Mouse (Mus musculus): ENCODE data around the gene Taf10. TPM values are rescaled to one million over a fixed set of nuclear protein-coding genes. Genes with fewer than 3 reads are reported as not detected.
A peak's percentile ranks its signal among the peaks of the same experiment; 100 is the strongest.

Gene Taf10
- total RNA-seq (2014; rRNA removed) (84.6 and 86.5 TPM in 2 replicates), polyA plus RNA-seq (2015; fragmentation: Nextera tagmentation; extraction: Ambion mirVana) (99.9 and 108 TPM in 2 replicates)

- WGBS = 3% methylated on average over 67 of the region's 67 CpGs
- Histone ChIP-seq H3K4me3 (ENCODE audit: low read depth, low read length) (peak within 1 kb of the TSS; percentile 88), H3K27ac (ENCODE audit: low read depth, low read length) (peak within 1 kb of the TSS; percentile 76), H3K9ac (peak within 1 kb of the TSS; percentile 85), H3K36me3 (ENCODE audit: insufficient read depth) (peaks cover 43% of the 10 kb centered on the region), H3K27me3 (ENCODE audit: insufficient read depth, low read length) (no peaks in the 10 kb centered on the region), H3K9me3 (ENCODE audit: low read length) (no peaks in the 10 kb centered on the region), H3K4me2 (ENCODE audit: low read depth) (peak within 1 kb of the TSS; percentile 93), H3K4me1 (ENCODE audit: insufficient read depth) (no peaks in the 10 kb centered on the region)
- DNase-seq (peak; percentile 91), ATAC-seq (peak; percentile 99)
- peak; percentile 53 for TF ChIP-seq CTCF (IDR thresholded peaks at IDR 0.05; ENCODE audit: low read depth)
Observed at GRCm38 (mm10) chr7:105743926-105744590, at the start of gene Taf10. Gene Taf10, minus strand, starts transcription at chr7:105744361.

- Histone ChIP-seq H3K4me2 (ENCODE audit: low read depth) (no peak overlapping the region), H3K27ac (ENCODE audit: low read depth, low read length) (no peak overlapping the region), H3K4me3 (ENCODE audit: low read depth, low read length) (no peak overlapping the region), H3K36me3 (ENCODE audit: insufficient read depth) (no peaks in the 10 kb centered on the region), H3K9me3 (ENCODE audit: low read length) (no peaks in the 10 kb centered on the region), H3K27me3 (ENCODE audit: insufficient read depth, low read length) (no peaks in the 10 kb centered on the region), H3K4me1 (ENCODE audit: insufficient read depth) (peaks cover 6% of the 10 kb centered on the region), H3K9ac (no peak overlapping the region)
- DNase-seq (no peak), ATAC-seq (no peak)
- no peak for TF ChIP-seq CTCF (IDR thresholded peaks at IDR 0.05; ENCODE audit: low read depth)
- WGBS = 77% methylated on average over 7 of the region's 7 CpGs
Observed at GRCm38 (mm10) chr7:105793701-105794100, 49.5 kb upstream of the Taf10 start.

- H3K36me3 ChIP-seq (ENCODE audit: insufficient read depth) = no peaks in the 10 kb centered on the region
- no peak for ATAC-seq
- H3K4me2 ChIP-seq (ENCODE audit: low read depth) = no peak overlapping the region
- no peak for TF ChIP-seq CTCF (IDR thresholded peaks at IDR 0.05; ENCODE audit: low read depth)
- H3K4me3 ChIP-seq (ENCODE audit: low read depth, low read length) = no peak overlapping the region
- H3K4me1 ChIP-seq (ENCODE audit: insufficient read depth) = peaks cover 13% of the 10 kb centered on the region
- H3K9ac ChIP-seq = no peak overlapping the region
- H3K27ac ChIP-seq (ENCODE audit: low read depth, low read length) = no peak overlapping the region
- H3K27me3 ChIP-seq (ENCODE audit: insufficient read depth, low read length) = no peaks in the 10 kb centered on the region
- H3K9me3 ChIP-seq (ENCODE audit: low read length) = no peaks in the 10 kb centered on the region
- WGBS = 94% methylated on average over 1 of the region's 1 CpGs
- no peak for DNase-seq
Observed at GRCm38 (mm10) chr7:105791147-105791546, 47.0 kb upstream of the Taf10 start.

GRCm38 (mm10) chr7:105787285-105788140 lies 43.4 kb upstream of the Taf10 start, which contains the start of gene Dchs1:
Gene Dchs1, minus strand, starts transcription at chr7:105787654.
- WGBS = 2% methylated on average over 55 of the region's 97 CpGs
- Histone ChIP-seq H3K4me2 (ENCODE audit: low read depth) (peak within 1 kb of the TSS; percentile 83), H3K36me3 (ENCODE audit: insufficient read depth) (peaks cover 10% of the 10 kb centered on the region; the same call in 1 of the 2 replicates), H3K9ac (peak within 1 kb of the TSS; percentile 100), H3K27ac (ENCODE audit: low read depth, low read length) (peak within 1 kb of the TSS; percentile 99), H3K9me3 (ENCODE audit: low read length) (no peaks in the 10 kb centered on the region), H3K27me3 (ENCODE audit: insufficient read depth, low read length) (no peaks in the 10 kb centered on the region), H3K4me3 (ENCODE audit: low read depth, low read length) (peak within 1 kb of the TSS; percentile 97), H3K4me1 (ENCODE audit: insufficient read depth) (peaks cover 35% of the 10 kb centered on the region)
- ATAC-seq = peak; percentile 74
- DNase-seq = peak; percentile 72
- no peak for TF ChIP-seq CTCF (IDR thresholded peaks at IDR 0.05; ENCODE audit: low read depth)

GRCm38 (mm10) chr7:105786506-105787284 lies 42.5 kb upstream of the Taf10 start:
- DNase-seq (peak; percentile 63), ATAC-seq (peak; percentile 79)
- no peak for TF ChIP-seq CTCF (IDR thresholded peaks at IDR 0.05; ENCODE audit: low read depth)
- peak overlapping the region; percentile 83 for H3K4me2 ChIP-seq (ENCODE audit: low read depth)
- no peaks in the 10 kb centered on the region for H3K9me3 ChIP-seq (ENCODE audit: low read length)
- no peaks in the 10 kb centered on the region for H3K27me3 ChIP-seq (ENCODE audit: insufficient read depth, low read length)
- peaks cover 18% of the 10 kb centered on the region for H3K36me3 ChIP-seq (ENCODE audit: insufficient read depth)
- peak overlapping the region; percentile 99 for H3K27ac ChIP-seq (ENCODE audit: low read depth, low read length)
- H3K9ac ChIP-seq = peak overlapping the region; percentile 100
- WGBS = 4% methylated on average over 19 of the region's 20 CpGs
- H3K4me3 ChIP-seq (ENCODE audit: low read depth, low read length) = peak overlapping the region; percentile 97
- H3K4me1 ChIP-seq (ENCODE audit: insufficient read depth) = peaks cover 35% of the 10 kb centered on the region

GRCm38 (mm10) chr7:105784556-105784955 lies 40.4 kb upstream of the Taf10 start:
- H3K4me2 ChIP-seq (ENCODE audit: low read depth) = peak overlapping the region; percentile 83
- no peaks in the 10 kb centered on the region for H3K9me3 ChIP-seq (ENCODE audit: low read length)
- H3K4me3 ChIP-seq (ENCODE audit: low read depth, low read length) = peak overlapping the region; percentile 18; the same call in 1 of the 2 replicates
- TF ChIP-seq CTCF (IDR thresholded peaks at IDR 0.05; ENCODE audit: low read depth) = no peak
- H3K4me1 ChIP-seq (ENCODE audit: insufficient read depth) = peaks cover 35% of the 10 kb centered on the region
- WGBS = 6% methylated on average over 4 of the region's 4 CpGs
- H3K9ac ChIP-seq = peak overlapping the region; percentile 26; the same call in 1 of the 2 replicates
- H3K27me3 ChIP-seq (ENCODE audit: insufficient read depth, low read length) = no peaks in the 10 kb centered on the region
- H3K27ac ChIP-seq (ENCODE audit: low read depth, low read length) = 0 out of 2 replicates have a peak overlapping the region, but pooled peaks have one; percentile 0
- H3K36me3 ChIP-seq (ENCODE audit: insufficient read depth) = peaks cover 39% of the 10 kb centered on the region
- no peak for DNase-seq
- ATAC-seq = no peak

Data from forebrain, postnatal 0 days (tissue).